Mouse (Mus musculus): ENCODE measurements around the gene Vav2. TPM values are rescaled to one million over a fixed set of nuclear protein-coding genes. Genes with fewer than 3 reads are reported as not detected.
A peak's percentile ranks its signal among the peaks of the same experiment; 100 is the strongest.

The Vav2 gene
- polyA plus RNA-seq, 1 experiment from 2014 or later: 7.1 TPM

DNA sequence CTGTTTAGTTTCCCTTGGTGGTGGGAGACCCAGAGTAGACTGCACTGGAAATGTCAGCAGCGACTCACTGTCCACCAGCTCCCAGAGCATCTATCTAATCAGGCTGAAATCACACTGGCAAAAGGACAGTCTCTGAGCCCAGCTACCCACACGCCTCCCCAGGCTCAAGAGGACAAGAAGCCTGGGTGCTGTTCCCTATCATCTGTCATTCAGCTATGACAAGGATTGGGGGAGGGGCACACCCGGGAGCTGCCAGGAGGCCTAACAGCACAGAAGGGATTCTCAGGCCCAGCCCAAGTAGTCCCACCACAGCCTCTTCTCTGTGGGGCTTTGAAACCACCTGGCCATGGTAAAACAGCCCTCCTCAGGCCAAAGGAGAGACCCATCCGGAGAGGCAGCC lies 36.1 kb downstream of the Vav2 start:
- H3K4me2 ChIP-seq (ENCODE audit: low read depth, low read length): no peak overlapping the region
- H3K9ac ChIP-seq (ENCODE audit: low read depth, low read length): no peak overlapping the region
- peaks cover 9% of the 10 kb centered on the region; the same call in 1 of the 2 replicates for H3K4me1 ChIP-seq (ENCODE audit: control insufficient read depth, insufficient read depth, low read length)
- 60% methylated on average over 4 of the region's 4 CpGs for WGBS
- H3K4me3 ChIP-seq (ENCODE audit: low read depth, low read length): no peak overlapping the region
- no peak for DNase-seq (ENCODE audit: low spot score)
- no peaks in the 10 kb centered on the region for H3K9me3 ChIP-seq (ENCODE audit: control insufficient read depth, low read length)
- ATAC-seq (ENCODE audit: low read depth): no peak
- no peak overlapping the region for H3K27ac ChIP-seq (replicated peaks; ENCODE audit: low read depth, low read length)
- 0 out of 2 replicates have a peak, but pooled peaks cover 4% of the 10 kb centered on the region for H3K36me3 ChIP-seq (ENCODE audit: control insufficient read depth, insufficient read depth, low read length)
- H3K27me3 ChIP-seq (replicated peaks; ENCODE audit: control insufficient read depth, insufficient read depth, low read length): no peaks in the 10 kb centered on the region

GRCm38 (mm10) chr2:27390325-27390724 lies 36.5 kb downstream of the Vav2 start:
- Histone ChIP-seq H3K4me3 (ENCODE audit: low read depth, low read length) (no peak overlapping the region), H3K27ac (replicated peaks; ENCODE audit: low read depth, low read length) (0 out of 2 replicates have a peak overlapping the region, but pooled peaks have one; percentile 3)
- 78% methylated on average over 7 of the region's 8 CpGs for WGBS

GRCm38 (mm10) chr2:27389272-27390162 lies 37.3 kb downstream of the Vav2 start:
- no peak overlapping the region for H3K4me3 ChIP-seq (ENCODE audit: low read depth, low read length)
- 45% methylated on average over 14 of the region's 14 CpGs for WGBS
- H3K27me3 ChIP-seq (replicated peaks; ENCODE audit: control insufficient read depth, insufficient read depth, low read length): no peaks in the 10 kb centered on the region
- 0 out of 2 replicates have a peak, but pooled peaks cover 10% of the 10 kb centered on the region for H3K36me3 ChIP-seq (ENCODE audit: control insufficient read depth, insufficient read depth, low read length)
- H3K4me1 ChIP-seq (ENCODE audit: control insufficient read depth, insufficient read depth, low read length): peaks cover 4% of the 10 kb centered on the region; the same call in 1 of the 2 replicates
- no peak overlapping the region for H3K9ac ChIP-seq (ENCODE audit: low read depth, low read length)
- 0 out of 2 replicates have a peak overlapping the region, but pooled peaks have one; percentile 3 for H3K27ac ChIP-seq (replicated peaks; ENCODE audit: low read depth, low read length)
- H3K9me3 ChIP-seq (ENCODE audit: control insufficient read depth, low read length): no peaks in the 10 kb centered on the region
- ATAC-seq (ENCODE audit: low read depth) (peak; percentile 56; the same call in 1 of the 2 replicates), DNase-seq (ENCODE audit: low spot score) (peak; percentile 46)
- no peak overlapping the region for H3K4me2 ChIP-seq (ENCODE audit: low read depth, low read length)

More at GRCm38 (mm10) chr2:27390325-27390724, 36.5 kb downstream of the Vav2 start:
- no peaks in the 10 kb centered on the region for H3K27me3 ChIP-seq (replicated peaks; ENCODE audit: control insufficient read depth, insufficient read depth, low read length)
- H3K4me1 ChIP-seq (ENCODE audit: control insufficient read depth, insufficient read depth, low read length): peaks cover 6% of the 10 kb centered on the region; the same call in 1 of the 2 replicates
- DNase-seq (ENCODE audit: low spot score) (no peak), ATAC-seq (ENCODE audit: low read depth) (no peak)
- H3K36me3 ChIP-seq (ENCODE audit: control insufficient read depth, insufficient read depth, low read length): 0 out of 2 replicates have a peak, but pooled peaks cover 9% of the 10 kb centered on the region
- no peak overlapping the region for H3K4me2 ChIP-seq (ENCODE audit: low read depth, low read length)
- H3K9me3 ChIP-seq (ENCODE audit: control insufficient read depth, low read length): no peaks in the 10 kb centered on the region
- no peak overlapping the region for H3K9ac ChIP-seq (ENCODE audit: low read depth, low read length)

- no peak overlapping the region for H3K27ac ChIP-seq (replicated peaks; ENCODE audit: low read depth, low read length)
- H3K9ac ChIP-seq (ENCODE audit: low read depth, low read length): no peak overlapping the region
- no peaks in the 10 kb centered on the region for H3K27me3 ChIP-seq (replicated peaks; ENCODE audit: control insufficient read depth, insufficient read depth, low read length)
- H3K4me1 ChIP-seq (ENCODE audit: control insufficient read depth, insufficient read depth, low read length): peaks cover 4% of the 10 kb centered on the region; the same call in 1 of the 2 replicates
- DNase-seq (ENCODE audit: low spot score) (no peak), ATAC-seq (ENCODE audit: low read depth) (no peak)
- 0 out of 2 replicates have a peak, but pooled peaks cover 10% of the 10 kb centered on the region for H3K36me3 ChIP-seq (ENCODE audit: control insufficient read depth, insufficient read depth, low read length)
- no peak overlapping the region for H3K4me3 ChIP-seq (ENCODE audit: low read depth, low read length)
- WGBS: 94% methylated on average over 1 of the region's 1 CpGs
- no peaks in the 10 kb centered on the region for H3K9me3 ChIP-seq (ENCODE audit: control insufficient read depth, low read length)
- no peak overlapping the region for H3K4me2 ChIP-seq (ENCODE audit: low read depth, low read length)
These were observed 39.6 kb downstream of the Vav2 start for GRCm38 (mm10) chr2:27387209-27387608.

GRCm38 (mm10) chr2:27381698-27382097 lies 45.1 kb downstream of the Vav2 start:
- Histone ChIP-seq H3K4me1 (ENCODE audit: control insufficient read depth, insufficient read depth, low read length) (peaks cover 4% of the 10 kb centered on the region; the same call in 1 of the 2 replicates), H3K9me3 (ENCODE audit: control insufficient read depth, low read length) (no peaks in the 10 kb centered on the region), H3K4me2 (ENCODE audit: low read depth, low read length) (no peak overlapping the region), H3K27ac (replicated peaks; ENCODE audit: low read depth, low read length) (no peak overlapping the region), H3K27me3 (replicated peaks; ENCODE audit: control insufficient read depth, insufficient read depth, low read length) (no peaks in the 10 kb centered on the region), H3K9ac (ENCODE audit: low read depth, low read length) (no peak overlapping the region), H3K4me3 (ENCODE audit: low read depth, low read length) (no peak overlapping the region), H3K36me3 (ENCODE audit: control insufficient read depth, insufficient read depth, low read length) (0 out of 2 replicates have a peak, but pooled peaks cover 15% of the 10 kb centered on the region)
- WGBS: 63% methylated on average over 4 of the region's 4 CpGs
- DNase-seq (ENCODE audit: low spot score): no peak
- no peak for ATAC-seq (ENCODE audit: low read depth)

- Histone ChIP-seq H3K4me3 (ENCODE audit: low read depth, low read length) (no peak overlapping the region), H3K9ac (ENCODE audit: low read depth, low read length) (no peak overlapping the region), H3K27ac (replicated peaks; ENCODE audit: low read depth, low read length) (no peak overlapping the region), H3K36me3 (ENCODE audit: control insufficient read depth, insufficient read depth, low read length) (0 out of 2 replicates have a peak, but pooled peaks cover 15% of the 10 kb centered on the region), H3K9me3 (ENCODE audit: control insufficient read depth, low read length) (no peaks in the 10 kb centered on the region), H3K4me2 (ENCODE audit: low read depth, low read length) (no peak overlapping the region), H3K27me3 (replicated peaks; ENCODE audit: control insufficient read depth, insufficient read depth, low read length) (no peaks in the 10 kb centered on the region), H3K4me1 (ENCODE audit: control insufficient read depth, insufficient read depth, low read length) (peaks cover 4% of the 10 kb centered on the region; the same call in 1 of the 2 replicates)
- ATAC-seq (ENCODE audit: low read depth): no peak
- WGBS: 80% methylated on average over 3 of the region's 3 CpGs
- no peak for DNase-seq (ENCODE audit: low spot score)
These were observed 45.6 kb downstream of the Vav2 start for GRCm38 (mm10) chr2:27381254-27381653.

DNA sequence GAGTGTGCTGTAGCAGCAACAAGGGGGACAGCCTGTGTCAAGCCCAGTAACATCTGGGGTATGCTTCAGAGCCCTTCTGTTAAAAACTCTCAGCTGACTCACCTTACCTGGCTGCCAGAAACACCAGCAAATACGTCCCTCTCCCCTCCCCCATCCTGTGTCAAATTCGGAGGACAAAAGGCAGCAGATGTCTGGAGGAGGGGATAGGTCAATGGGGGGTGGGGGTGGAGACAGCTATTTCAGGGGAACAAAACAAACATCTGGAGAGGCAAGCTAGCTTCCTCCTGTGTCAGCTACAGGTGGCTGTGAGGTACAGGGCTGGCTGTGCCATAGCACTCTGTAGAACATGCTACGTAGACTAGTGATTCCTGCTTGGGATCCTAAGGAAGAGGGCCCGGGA lies 49.0 kb downstream of the Vav2 start:
- Histone ChIP-seq H3K27me3 (replicated peaks; ENCODE audit: control insufficient read depth, insufficient read depth, low read length) (no peaks in the 10 kb centered on the region), H3K4me1 (ENCODE audit: control insufficient read depth, insufficient read depth, low read length) (peaks cover 4% of the 10 kb centered on the region; the same call in 1 of the 2 replicates), H3K4me2 (ENCODE audit: low read depth, low read length) (no peak overlapping the region), H3K36me3 (ENCODE audit: control insufficient read depth, insufficient read depth, low read length) (0 out of 2 replicates have a peak, but pooled peaks cover 6% of the 10 kb centered on the region), H3K4me3 (ENCODE audit: low read depth, low read length) (no peak overlapping the region), H3K27ac (replicated peaks; ENCODE audit: low read depth, low read length) (no peak overlapping the region), H3K9me3 (ENCODE audit: control insufficient read depth, low read length) (no peaks in the 10 kb centered on the region), H3K9ac (ENCODE audit: low read depth, low read length) (0 out of 2 replicates have a peak overlapping the region, but pooled peaks have one; percentile 14)
- ATAC-seq (ENCODE audit: low read depth): no peak
- DNase-seq (ENCODE audit: low spot score): no peak
- WGBS: 25% methylated on average over 4 of the region's 4 CpGs

- Histone ChIP-seq H3K4me3 (ENCODE audit: low read depth, low read length) (no peak overlapping the region), H3K27me3 (replicated peaks; ENCODE audit: control insufficient read depth, insufficient read depth, low read length) (no peaks in the 10 kb centered on the region), H3K27ac (replicated peaks; ENCODE audit: low read depth, low read length) (no peak overlapping the region), H3K9ac (ENCODE audit: low read depth, low read length) (no peak overlapping the region), H3K4me1 (ENCODE audit: control insufficient read depth, insufficient read depth, low read length) (peaks cover 4% of the 10 kb centered on the region; the same call in 1 of the 2 replicates), H3K9me3 (ENCODE audit: control insufficient read depth, low read length) (no peaks in the 10 kb centered on the region), H3K36me3 (ENCODE audit: control insufficient read depth, insufficient read depth, low read length) (0 out of 2 replicates have a peak, but pooled peaks cover 6% of the 10 kb centered on the region), H3K4me2 (ENCODE audit: low read depth, low read length) (no peak overlapping the region)
- DNase-seq (ENCODE audit: low spot score) (no peak), ATAC-seq (ENCODE audit: low read depth) (no peak)
- 47% methylated on average over 8 of the region's 8 CpGs for WGBS
These were observed 49.7 kb downstream of the Vav2 start for GRCm38 (mm10) chr2:27377164-27377563.

All from embryonic facial prominence, embryonic 14.5 days (tissue).